Mouse (Mus musculus) monocyte, adult 5-6 weeks (primary cell): Measurements from ENCODE around the gene Ppm1a. TPM values are rescaled to one million over a fixed set of nuclear protein-coding genes. Genes with fewer than 3 reads are reported as not detected.

Source experiments
- ATAC-seq: fragments of 153-309, 156-312 bp; replicated peaks from 2 replicates; pipeline ENCODE4 v1.8.0; 2017; ENCODE audit warnings: mild to moderate bottlenecking; ENCODE audit not compliant: low TSS enrichment, insufficient number of reproducible peaks, severe bottlenecking, poor library complexity, low FRiP score
- total RNA-seq: library from RNA; stranded (forward); fragments of 200-1000, 200-491, 200-594 nt; gene quantifications from 3 replicates; pipeline ENCODE4 v1.2.3, GENCODE M21; 2017

The Ppm1a gene
- total RNA-seq, 1 experiment from 2014 or later = 232 TPM

GRCm38 (mm10) chr12:72792320-72793091, 35.3 kb downstream of the Ppm1a start:
- ATAC-seq = no peak

GRCm38 (mm10) chr12:72793983-72794382, 36.7 kb downstream of the Ppm1a start:
- ATAC-seq = no peak

GRCm38 (mm10) chr12:72809798-72810197, 52.5 kb downstream of the Ppm1a start:
- no peak for ATAC-seq

GRCm38 (mm10) chr12:72811588-72811987, 54.3 kb downstream of the Ppm1a start:
- ATAC-seq = no peak

- ATAC-seq = no peak
Observed at GRCm38 (mm10) chr12:72820940-72821431, 63.7 kb downstream of the Ppm1a start.

GRCm38 (mm10) chr12:72821589-72821988, 64.3 kb downstream of the Ppm1a start:
- no peak for ATAC-seq

GRCm38 (mm10) chr12:72825656-72826055, 68.4 kb downstream of the Ppm1a start:
- no peak for ATAC-seq

GRCm38 (mm10) chr12:72828846-72829556, 71.7 kb downstream of the Ppm1a start:
- no peak for ATAC-seq

GRCm38 (mm10) chr12:72829777-72830176, 72.5 kb downstream of the Ppm1a start:
- ATAC-seq = no peak

GRCm38 (mm10) chr12:72830317-72830716, 73.1 kb downstream of the Ppm1a start:
- ATAC-seq = no peak

- ATAC-seq = no peak
Observed at GRCm38 (mm10) chr12:72831711-72832432, 74.6 kb downstream of the Ppm1a start.

- 0 out of 2 replicates have a peak, but pooled peaks have one; percentile 13 for ATAC-seq
Observed at GRCm38 (mm10) chr12:72834773-72835517, 77.7 kb downstream of the Ppm1a start.

- ATAC-seq = no peak
Observed at GRCm38 (mm10) chr12:72835518-72836015, 78.3 kb downstream of the Ppm1a start.

GRCm38 (mm10) chr12:72837302-72837701, 80.0 kb downstream of the Ppm1a start:
- ATAC-seq = no peak

- ATAC-seq = no peak
Observed at GRCm38 (mm10) chr12:72841500-72841899, 84.2 kb downstream of the Ppm1a start.

GRCm38 (mm10) chr12:72843135-72843534, 85.9 kb downstream of the Ppm1a start:
- no peak for ATAC-seq

GRCm38 (mm10) chr12:72843555-72843954, 86.3 kb downstream of the Ppm1a start:
- ATAC-seq = no peak

- peak; percentile 96 for ATAC-seq
Observed at GRCm38 (mm10) chr12:72843973-72844620, 86.8 kb downstream of the Ppm1a start.
